Mouse (Mus musculus) intestine, embryonic 16.5 days (tissue): ENCODE data around the gene Olfr1276. TPM values are rescaled to one million over a fixed set of nuclear protein-coding genes. Genes with fewer than 3 reads are reported as not detected.

Experiments used
- ATAC-seq: fragments of 200-750 bp; cut with Nextera tagmentation; 2 replicates; pipeline ENCODE4 v1.8.0; 2017; ENCODE audit warnings: moderate TSS enrichment, moderate library complexity
- H3K27ac ChIP-seq: fragments of 300-500 bp; sonication (generic); 2 replicates; pipeline ENCODE4 v1.5.1; 2014; ENCODE audit warnings: mild to moderate bottlenecking, low read length
- H3K27me3 ChIP-seq: fragments of 300-500 bp; sonication (generic); replicated peaks from 2 replicates; pipeline ENCODE4 v1.6.1; 2014; ENCODE audit warnings: low read length, control low read depth, mixed read lengths; ENCODE audit not compliant: control insufficient read depth, insufficient read depth
- H3K36me3 ChIP-seq: fragments of 300-500 bp; sonication (generic); 2 replicates; pipeline ENCODE4 v1.6.1; 2014; ENCODE audit warnings: low read length, control low read depth; ENCODE audit not compliant: control insufficient read depth, insufficient read depth
- H3K4me1 ChIP-seq: fragments of 300-500 bp; sonication (generic); 2 replicates; pipeline ENCODE4 v1.6.1; 2014; ENCODE audit warnings: low read length, control low read depth, mixed read lengths; ENCODE audit not compliant: control insufficient read depth, insufficient read depth
- H3K4me2 ChIP-seq: fragments of 300-500 bp; sonication (generic); 2 replicates; pipeline ENCODE4 v1.6.1; 2014; ENCODE audit warnings: low read depth, low read length, control low read depth
- H3K4me3 ChIP-seq: fragments of 300-500 bp; sonication (generic); 2 replicates; pipeline ENCODE4 v1.5.1; 2014; ENCODE audit warnings: mild to moderate bottlenecking, low read length
- H3K9ac ChIP-seq: fragments of 300-500 bp; sonication (generic); 2 replicates; pipeline ENCODE4 v1.6.1; 2014; ENCODE audit warnings: low read depth, low read length
- H3K9me3 ChIP-seq: fragments of 300-500 bp; sonication (generic); 2 replicates; pipeline ENCODE4 v1.6.1; 2016; ENCODE audit warnings: low read length, control low read depth; ENCODE audit not compliant: control insufficient read depth
- WGBS: fragments of 180-500 bp; shearing (Covaris S2); extraction: QIAGEN DNeasy Blood & Tissue Kit; methylation state at CpG from one replicate; pipeline ENCODE4 v1.1.7; 2014; 5-methylcytosine and 5-hydroxymethylcytosine counted together
- polyA plus RNA-seq: library from polyadenylated mRNA; unstranded; fragments of >200 nt; fragmentation: Nextera tagmentation; extraction: Ambion mirVana; gene quantifications from 2 replicates; pipeline ENCODE4 v1.2.1, GENCODE M21; 2015

Gene Olfr1276
- not detected in 2 replicates for polyA plus RNA-seq

DNA sequence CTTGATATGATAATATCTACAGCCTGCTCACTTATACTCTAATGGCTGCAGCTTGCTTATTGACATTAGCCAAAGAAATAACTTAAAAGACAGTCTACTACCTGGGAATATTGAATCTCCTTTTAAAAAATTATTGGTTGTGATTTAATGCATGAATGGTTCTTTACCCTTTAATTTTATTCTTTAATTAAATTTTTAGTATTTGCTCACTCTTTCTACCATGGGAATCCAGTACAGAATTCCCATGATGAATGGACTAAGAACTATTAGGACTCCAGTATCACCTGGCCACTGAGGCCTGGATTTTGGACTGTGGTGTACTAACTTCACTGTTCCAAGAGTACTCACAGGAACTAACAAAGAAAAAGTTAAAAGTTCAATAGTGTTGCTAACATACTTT, at the start of gene Olfr1276:
Gene Olfr1276, plus strand, starts transcription at position 301 of the 400 bp plus-strand sequence.
- Histone ChIP-seq H3K9me3 (no peaks in the 10 kb centered on the region), H3K4me3 (no peak within 1 kb of the TSS), H3K4me1 (no peaks in the 10 kb centered on the region), H3K27ac (no peak within 1 kb of the TSS), H3K9ac (no peak within 1 kb of the TSS), H3K36me3 (no peaks in the 10 kb centered on the region), H3K4me2 (no peak within 1 kb of the TSS), H3K27me3 (no peaks in the 10 kb centered on the region)
- ATAC-seq, result no peak

DNA sequence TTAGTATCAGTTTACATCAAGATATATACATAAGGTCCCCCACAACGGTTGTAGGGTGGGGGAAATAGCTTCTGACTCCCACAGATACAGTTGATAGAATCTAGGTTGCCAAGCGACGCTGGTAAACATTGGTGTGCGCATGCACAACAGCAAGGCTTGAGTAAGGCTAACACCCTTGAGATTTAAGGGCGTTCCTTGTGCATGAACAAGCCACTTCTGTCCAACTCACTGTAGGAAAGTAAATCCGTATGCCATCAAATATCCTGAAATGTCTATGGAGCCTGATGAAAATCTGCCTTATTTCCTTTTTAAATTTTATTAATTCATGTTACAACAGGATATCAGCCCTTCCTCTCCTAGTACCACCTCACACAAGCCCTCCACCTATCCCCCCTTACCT, 24.8 kb upstream of the Olfr1276 start, which contains the start of gene 4930430A15Rik:
Gene 4930430A15Rik, minus strand, starts transcription at position 101 of the 400 bp plus-strand sequence.
- Histone ChIP-seq H3K9ac (no peak within 1 kb of the TSS), H3K4me2 (no peak within 1 kb of the TSS), H3K36me3 (no peaks in the 10 kb centered on the region), H3K27me3 (no peaks in the 10 kb centered on the region), H3K4me3 (no peak within 1 kb of the TSS), H3K27ac (no peak within 1 kb of the TSS), H3K9me3 (no peaks in the 10 kb centered on the region), H3K4me1 (no peaks in the 10 kb centered on the region)
- 83% methylated on average over 6 of the region's 6 CpGs for WGBS
- ATAC-seq, result no peak

DNA sequence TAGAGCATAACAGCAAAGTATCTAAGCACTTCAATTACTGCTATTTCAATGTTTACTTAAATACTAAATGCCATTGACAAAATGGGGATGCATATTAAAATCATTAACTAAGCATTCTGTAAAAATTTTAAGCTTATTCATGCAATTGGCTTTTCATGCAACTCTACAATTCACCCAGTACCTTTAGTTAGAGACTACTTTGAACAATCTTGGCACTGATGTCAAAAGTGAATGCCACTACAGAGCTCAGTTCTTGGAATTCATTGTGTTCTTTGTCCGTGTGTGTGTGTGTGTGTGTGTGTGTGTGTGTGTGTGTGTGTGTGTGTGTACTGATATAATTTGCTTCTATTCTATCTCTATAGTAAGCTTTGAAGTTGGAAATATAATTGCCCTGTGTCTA, 19.1 kb upstream of the Olfr1276 start, which contains the start of gene Olfr1275:
Gene Olfr1275, minus strand, starts transcription at position 101 of the 400 bp plus-strand sequence.
- H3K4me1 ChIP-seq, result no peaks in the 10 kb centered on the region
- 86% methylated on average over 1 of the region's 1 CpGs for WGBS

DNA sequence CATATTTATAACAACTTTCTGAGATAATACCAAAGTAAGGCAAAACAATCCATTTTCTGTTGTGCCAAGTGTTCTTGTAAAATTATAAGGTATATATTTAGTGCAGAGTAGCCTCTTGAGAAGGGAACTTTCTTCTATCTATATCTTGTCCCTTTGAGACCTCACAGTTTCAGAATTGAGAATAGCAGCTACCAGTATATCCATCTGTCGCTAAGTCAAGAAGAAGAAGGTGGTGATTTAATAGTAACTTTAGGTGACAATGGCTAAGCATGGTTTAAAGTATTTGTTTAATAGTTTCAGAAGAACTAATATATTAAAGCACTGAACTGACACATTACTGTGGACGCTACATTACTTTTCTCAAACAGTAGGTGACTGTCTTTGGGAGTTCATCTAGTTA, 19.7 kb downstream of the Olfr1276 start, which contains the start of gene Olfr1277:
Gene Olfr1277, minus strand, starts transcription at position 101 of the 400 bp plus-strand sequence.
- WGBS, result 80% methylated on average over 2 of the region's 2 CpGs
- Histone ChIP-seq H3K4me3 (no peak within 1 kb of the TSS), H3K9me3 (no peaks in the 10 kb centered on the region), H3K36me3 (no peaks in the 10 kb centered on the region), H3K4me2 (no peak within 1 kb of the TSS), H3K27me3 (no peaks in the 10 kb centered on the region), H3K4me1 (no peaks in the 10 kb centered on the region), H3K9ac (no peak within 1 kb of the TSS), H3K27ac (no peak within 1 kb of the TSS)
- no peak for ATAC-seq

More for the DNA sequence above, 19.1 kb upstream of the Olfr1276 start, which contains the start of gene Olfr1275:
- Histone ChIP-seq H3K27ac (no peak within 1 kb of the TSS), H3K4me3 (no peak within 1 kb of the TSS), H3K4me2 (no peak within 1 kb of the TSS), H3K27me3 (no peaks in the 10 kb centered on the region), H3K9me3 (no peaks in the 10 kb centered on the region), H3K9ac (no peak within 1 kb of the TSS), H3K36me3 (no peaks in the 10 kb centered on the region)
- ATAC-seq, result no peak

DNA sequence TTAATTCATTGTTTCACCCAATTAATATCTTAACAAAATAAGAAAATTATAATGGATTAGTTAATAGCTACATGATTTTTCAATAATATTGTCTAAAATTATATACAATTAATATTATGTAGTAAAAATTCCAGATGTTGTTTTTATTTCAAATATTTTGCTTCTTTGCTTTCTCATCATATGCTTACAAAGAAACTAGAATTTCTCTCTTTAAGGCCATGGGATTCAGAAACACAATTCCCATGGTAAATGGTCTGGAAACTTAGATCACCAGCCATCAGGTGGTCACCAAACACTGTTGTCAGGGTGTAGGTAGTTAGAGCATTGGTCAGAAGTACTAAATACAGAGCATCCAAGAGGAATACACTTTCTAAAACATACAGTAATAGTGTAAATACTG, 35.5 kb downstream of the Olfr1276 start, which contains the start of gene Olfr1278:
Gene Olfr1278, plus strand, starts transcription at position 301 of the 400 bp plus-strand sequence.
- no peaks in the 10 kb centered on the region for H3K4me1 ChIP-seq
- H3K36me3 ChIP-seq, result no peaks in the 10 kb centered on the region
- no peaks in the 10 kb centered on the region for H3K9me3 ChIP-seq
- H3K27me3 ChIP-seq, result no peaks in the 10 kb centered on the region
- H3K4me3 ChIP-seq, result no peak within 1 kb of the TSS
- H3K27ac ChIP-seq, result no peak within 1 kb of the TSS
- no peak within 1 kb of the TSS for H3K9ac ChIP-seq
- H3K4me2 ChIP-seq, result no peak within 1 kb of the TSS
- ATAC-seq, result no peak

DNA sequence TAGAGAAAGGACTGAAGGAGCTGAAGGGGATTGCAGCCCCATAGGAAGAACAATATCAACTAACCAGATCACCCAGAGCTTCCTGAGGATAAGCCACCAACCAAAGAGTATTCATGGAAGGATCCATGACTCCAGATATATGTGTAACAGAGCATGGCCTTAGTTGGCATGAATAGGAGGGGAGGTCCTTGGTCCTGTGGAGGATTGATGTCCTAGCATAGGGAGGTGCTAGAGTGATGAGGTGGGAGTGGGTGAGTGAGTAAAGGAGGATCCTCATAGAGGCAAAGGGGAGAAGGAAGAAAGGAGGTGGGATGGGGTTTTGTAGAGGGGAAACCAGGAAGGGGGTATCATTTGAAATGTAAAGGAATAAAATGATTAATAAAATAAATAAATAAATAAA, 44.2 kb downstream of the Olfr1276 start:
- no peaks in the 10 kb centered on the region for H3K4me1 ChIP-seq
- H3K27me3 ChIP-seq, result no peaks in the 10 kb centered on the region
- H3K36me3 ChIP-seq, result no peaks in the 10 kb centered on the region
- H3K27ac ChIP-seq, result no peak overlapping the region
- ATAC-seq, result no peak
- H3K4me2 ChIP-seq, result no peak overlapping the region
- no peak overlapping the region for H3K9ac ChIP-seq
- no peak overlapping the region for H3K4me3 ChIP-seq
- H3K9me3 ChIP-seq, result no peaks in the 10 kb centered on the region

DNA sequence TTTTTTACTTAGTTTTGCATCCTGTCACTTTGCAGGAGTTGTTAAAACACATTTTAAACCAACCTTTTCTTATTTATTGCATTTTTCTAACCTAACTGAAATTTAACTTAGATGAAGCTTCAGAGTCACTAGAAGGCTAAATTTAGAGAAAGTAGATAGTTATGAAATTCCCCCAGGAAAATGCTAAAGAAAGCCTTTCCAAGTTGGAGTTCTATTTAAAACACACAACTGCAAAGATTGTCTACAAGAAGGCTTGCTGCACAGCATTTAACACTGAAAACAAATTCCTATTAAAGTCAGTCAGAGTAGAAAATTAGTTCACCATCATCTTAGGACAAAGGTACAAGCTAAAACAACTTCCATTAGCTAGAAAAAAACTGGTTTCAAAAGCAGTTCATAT, 46.1 kb downstream of the Olfr1276 start, which contains the start of gene Olfr1279:
Gene Olfr1279, plus strand, starts transcription at position 262 of the 400 bp plus-strand sequence.
- no peak within 1 kb of the TSS for H3K27ac ChIP-seq
- H3K4me3 ChIP-seq, result no peak within 1 kb of the TSS
- H3K36me3 ChIP-seq, result no peaks in the 10 kb centered on the region
- H3K27me3 ChIP-seq, result no peaks in the 10 kb centered on the region
- H3K4me1 ChIP-seq, result no peaks in the 10 kb centered on the region
- no peak within 1 kb of the TSS for H3K9ac ChIP-seq
- no peak within 1 kb of the TSS for H3K4me2 ChIP-seq
- no peaks in the 10 kb centered on the region for H3K9me3 ChIP-seq
- no peak for ATAC-seq

Other genes starting within 250 kb of the Olfr1276 start
- not detected in 2 replicates for gene Gm13941, start 148.5 kb upstream of the Olfr1276 start, polyA plus RNA-seq
- not detected in 2 replicates for gene Gm15130, start 101.6 kb upstream of the Olfr1276 start, polyA plus RNA-seq
- not detected in 2 replicates for gene 4930430A15Rik, start 24.9 kb upstream of the Olfr1276 start, polyA plus RNA-seq
- gene Olfr1275, start 19.2 kb upstream of the Olfr1276 start, polyA plus RNA-seq, result not detected in 2 replicates
- not detected in 2 replicates for gene Olfr1277, start 19.6 kb downstream of the Olfr1276 start, polyA plus RNA-seq
- gene Olfr1278, start 35.6 kb downstream of the Olfr1276 start, polyA plus RNA-seq, result not detected in 2 replicates
- not detected in 2 replicates for gene Olfr1279, start 46.1 kb downstream of the Olfr1276 start, polyA plus RNA-seq
- gene Olfr1280, start 59.5 kb downstream of the Olfr1276 start, polyA plus RNA-seq, result not detected in 2 replicates
- not detected in 2 replicates for gene Olfr1281, start 72.0 kb downstream of the Olfr1276 start, polyA plus RNA-seq
- gene Olfr1282, start 81.6 kb downstream of the Olfr1276 start, polyA plus RNA-seq, result not detected in 2 replicates
- gene Olfr1283, start 112.3 kb downstream of the Olfr1276 start, polyA plus RNA-seq, result not detected in 2 replicates
- not detected in 2 replicates for gene Olfr1284, start 121.0 kb downstream of the Olfr1276 start, polyA plus RNA-seq
- gene Olfr1286, start 168.6 kb downstream of the Olfr1276 start, polyA plus RNA-seq, result not detected in 2 replicates
- not detected in 2 replicates for gene Olfr1287, start 194.6 kb downstream of the Olfr1276 start, polyA plus RNA-seq
- gene Olfr1288, start 219.6 kb downstream of the Olfr1276 start, polyA plus RNA-seq, result not detected in 2 replicates
- not detected in 2 replicates for gene Olfr1289, start 226.3 kb downstream of the Olfr1276 start, polyA plus RNA-seq
- gene Olfr1290, start 239.3 kb downstream of the Olfr1276 start, polyA plus RNA-seq, result not detected in 2 replicates
- not detected in 2 replicates for gene Olfr1291-ps1, start 242.7 kb downstream of the Olfr1276 start, polyA plus RNA-seq